Mouse (Mus musculus) induced T-regulatory cell, adult 2 months (primary cell): ENCODE results near the gene Dgat2.

Experiments used
- DNase-seq: peaks from one replicate; pipeline ENCODE4 v3.0.0-alpha.2; 2012; ENCODE audit warnings: low read depth

Dgat2 gene

DNA sequence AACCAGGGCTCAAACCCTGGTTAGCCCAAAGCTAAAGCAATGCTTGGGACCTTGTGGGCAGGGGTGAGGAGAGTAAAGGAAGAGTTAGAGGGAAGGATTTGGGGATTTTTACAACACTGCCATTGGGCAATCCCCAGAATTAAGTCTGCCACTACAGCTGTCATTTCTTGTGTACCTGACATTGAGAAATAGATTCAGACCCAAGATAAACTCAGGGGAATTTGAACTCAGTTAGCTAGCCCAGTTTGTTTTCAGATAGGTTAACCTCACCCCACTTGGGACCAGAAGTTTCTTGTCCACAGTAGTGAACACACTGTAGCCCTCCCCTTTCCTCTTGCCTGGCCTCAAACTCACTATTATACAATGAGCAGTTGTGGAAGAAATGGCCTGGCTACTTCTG, 8.9 kb upstream of the Dgat2 start:
- DNase-seq = peak; percentile 50

GRCm38 (mm10) chr7:99189885-99190284, 7.4 kb upstream of the Dgat2 start:
- DNase-seq = peak; percentile 69

GRCm38 (mm10) chr7:99188630-99189029, 6.1 kb upstream of the Dgat2 start:
- no peak for DNase-seq

- no peak for DNase-seq
Measured at GRCm38 (mm10) chr7:99187451-99187850, 4.9 kb upstream of the Dgat2 start.

- DNase-seq = no peak
Measured at GRCm38 (mm10) chr7:99185405-99185804, 2.9 kb upstream of the Dgat2 start.

- peak; percentile 40 for DNase-seq
Measured at GRCm38 (mm10) chr7:99183751-99184150, 1.2 kb upstream of the Dgat2 start.

GRCm38 (mm10) chr7:99181619-99182431, 694 bp downstream of the Dgat2 start:
- DNase-seq = peak; percentile 50

DNA sequence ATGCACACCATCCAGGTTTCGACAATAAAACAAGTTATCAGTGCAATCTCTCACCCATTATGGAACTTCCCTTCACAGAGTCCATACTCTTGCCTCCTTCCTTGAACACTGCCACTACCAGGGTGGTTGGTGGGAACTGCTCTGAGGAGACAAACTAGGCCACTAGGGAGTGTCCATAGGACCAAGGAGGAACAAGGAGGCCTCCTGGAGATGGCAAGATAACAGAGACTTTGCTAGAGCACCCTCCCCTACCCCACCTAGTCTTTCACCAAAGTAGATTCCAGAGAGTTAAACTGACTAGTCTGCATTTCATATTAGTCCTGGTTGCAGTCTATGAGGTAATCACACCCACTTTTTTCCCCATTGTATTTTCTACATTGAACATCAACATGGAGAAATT, 2.4 kb downstream of the Dgat2 start:
- no peak for DNase-seq

DNA sequence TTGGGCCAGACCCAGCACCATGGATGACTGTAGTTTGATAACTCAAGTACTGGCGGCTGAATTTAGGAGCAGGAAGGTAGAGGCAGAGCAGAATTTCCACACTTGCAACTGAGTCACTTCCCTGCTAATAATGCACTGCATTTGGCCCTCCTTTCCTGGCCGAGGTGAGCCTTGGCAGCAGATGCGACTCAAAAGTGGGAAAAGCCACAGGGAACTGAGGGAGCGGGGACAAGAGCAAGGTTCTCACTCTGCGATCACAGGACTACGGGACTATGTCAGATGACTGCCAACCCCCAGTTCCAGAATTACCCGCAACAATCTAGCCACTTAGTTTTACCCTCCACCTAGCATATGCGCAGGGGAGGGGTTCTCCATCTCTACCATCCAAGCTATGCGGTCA, 3.2 kb downstream of the Dgat2 start:
- DNase-seq = no peak

DNA sequence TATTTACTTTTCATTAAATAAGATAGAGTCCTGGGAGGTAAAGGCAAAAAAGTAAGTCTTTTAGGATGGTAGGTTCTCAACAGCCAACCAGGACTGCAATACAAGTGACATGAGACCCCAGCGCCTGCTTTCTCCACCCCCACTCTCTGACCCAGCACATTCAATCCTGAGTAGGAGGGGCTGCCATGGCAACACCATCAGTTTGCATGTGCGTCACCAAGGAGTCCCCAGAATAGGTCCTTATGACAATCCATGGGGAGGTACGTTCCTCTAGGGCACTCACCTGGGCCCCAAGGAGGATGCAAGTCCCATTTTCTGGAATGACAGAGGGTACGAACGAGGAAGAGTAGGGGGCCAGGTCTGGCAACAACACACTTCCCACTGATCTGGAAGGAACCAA, 5.1 kb downstream of the Dgat2 start:
- no peak for DNase-seq

- DNase-seq = no peak
Measured at GRCm38 (mm10) chr7:99175666-99176065, 6.9 kb downstream of the Dgat2 start.

DNA sequence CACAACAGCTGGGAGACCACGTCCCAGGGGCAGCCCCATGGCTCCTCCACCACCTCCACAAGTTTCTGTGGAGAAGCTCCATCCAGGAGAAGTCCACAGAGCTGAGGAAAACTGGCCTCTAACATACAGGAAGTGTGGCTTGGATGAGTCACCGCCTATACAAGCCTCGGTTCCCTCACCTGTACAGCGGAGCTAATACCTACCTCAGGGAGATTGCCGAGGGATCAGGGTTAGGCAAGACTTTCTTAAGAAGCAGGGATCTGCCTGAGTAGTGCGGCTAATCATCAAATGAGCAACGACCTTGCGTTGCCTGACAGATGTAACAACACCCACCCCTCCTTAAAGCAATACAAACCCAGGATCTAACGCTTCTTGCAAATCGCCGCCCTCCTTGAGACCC, 7.4 kb downstream of the Dgat2 start:
- no peak for DNase-seq

DNA sequence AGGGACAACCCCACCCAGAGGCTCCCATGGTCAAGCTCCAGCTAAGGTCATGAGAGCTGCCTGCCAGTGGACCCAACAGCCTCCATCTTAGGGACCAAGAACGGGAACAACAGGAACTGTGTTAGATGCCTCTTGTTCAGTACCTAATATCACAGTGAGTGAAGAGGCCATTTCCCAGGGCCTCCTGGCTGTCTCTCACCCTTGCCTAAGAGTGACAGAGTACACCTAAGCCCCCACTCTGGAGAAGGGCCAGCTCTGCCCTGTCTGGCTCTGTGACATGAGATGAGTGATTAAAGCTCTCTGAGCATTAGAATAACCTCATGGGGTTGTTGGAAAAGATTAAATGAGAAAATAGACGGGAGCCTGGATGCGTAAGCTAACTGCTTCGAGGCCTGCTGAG, 8.5 kb downstream of the Dgat2 start:
- no peak for DNase-seq

- no peak for DNase-seq
Measured at GRCm38 (mm10) chr7:99172898-99173297, 9.6 kb downstream of the Dgat2 start.

DNA sequence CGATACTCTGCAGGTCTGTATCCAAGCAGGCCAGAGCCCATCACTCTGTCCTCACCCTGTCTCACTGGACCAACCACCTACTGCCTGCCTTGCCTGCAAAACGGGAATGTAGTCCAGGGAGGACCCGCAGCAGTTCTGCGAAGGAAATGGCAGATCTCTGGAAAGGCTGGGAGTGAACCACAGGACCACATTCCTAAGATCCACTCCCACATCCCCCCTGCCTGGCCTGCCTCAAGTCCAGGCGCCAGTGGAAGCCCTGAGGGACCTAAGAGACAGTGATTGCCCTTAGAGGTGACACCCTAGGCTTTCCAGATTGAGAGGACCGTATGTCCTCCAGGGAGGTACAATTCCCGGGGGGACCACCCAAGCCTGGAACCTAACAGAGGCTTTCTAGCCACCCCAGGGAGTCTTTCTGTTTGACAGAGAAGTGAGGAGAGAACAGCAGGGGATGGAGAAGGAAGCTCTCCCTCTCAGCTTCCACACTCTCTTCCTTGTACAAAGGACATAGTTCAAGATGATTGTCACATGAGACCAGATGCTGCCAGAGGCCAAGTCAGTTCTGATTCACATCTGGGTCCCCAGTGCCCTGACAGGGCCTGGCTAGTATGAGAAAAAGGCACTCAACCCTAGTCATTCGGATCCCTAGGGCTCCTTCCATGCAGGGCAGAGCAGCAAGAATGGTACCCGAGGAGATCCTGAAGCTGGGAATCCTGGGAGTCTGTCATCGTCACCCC, 10.6 kb downstream of the Dgat2 start:
- DNase-seq = no peak

- no peak for DNase-seq
Measured at GRCm38 (mm10) chr7:99170519-99170918, 12.0 kb downstream of the Dgat2 start.

- DNase-seq = no peak
Measured at GRCm38 (mm10) chr7:99169717-99170403, 12.7 kb downstream of the Dgat2 start.

GRCm38 (mm10) chr7:99168756-99169155, 13.8 kb downstream of the Dgat2 start:
- DNase-seq = no peak

- DNase-seq = no peak
Measured at GRCm38 (mm10) chr7:99167939-99168338, 14.6 kb downstream of the Dgat2 start.

DNA sequence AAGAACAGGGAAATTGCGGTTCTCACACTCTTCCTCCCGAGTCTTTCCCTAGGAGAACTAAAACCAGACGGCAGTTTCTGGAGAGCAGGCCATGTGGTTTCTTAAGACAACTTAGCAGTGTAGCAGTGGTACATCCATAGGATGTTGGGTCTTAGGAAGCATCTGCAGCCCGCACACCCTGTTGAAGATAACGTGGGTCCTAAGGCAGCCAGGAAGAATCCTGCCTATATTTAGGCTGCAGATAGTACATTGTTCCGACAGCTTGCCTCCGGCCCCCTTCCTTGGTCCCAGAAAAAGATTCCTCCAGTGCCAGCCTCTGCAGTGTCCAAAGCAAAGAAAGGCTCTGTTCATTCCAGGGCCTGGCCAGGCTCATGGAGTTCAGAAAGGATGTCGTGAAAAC, 16.4 kb downstream of the Dgat2 start:
- no peak for DNase-seq

DNA sequence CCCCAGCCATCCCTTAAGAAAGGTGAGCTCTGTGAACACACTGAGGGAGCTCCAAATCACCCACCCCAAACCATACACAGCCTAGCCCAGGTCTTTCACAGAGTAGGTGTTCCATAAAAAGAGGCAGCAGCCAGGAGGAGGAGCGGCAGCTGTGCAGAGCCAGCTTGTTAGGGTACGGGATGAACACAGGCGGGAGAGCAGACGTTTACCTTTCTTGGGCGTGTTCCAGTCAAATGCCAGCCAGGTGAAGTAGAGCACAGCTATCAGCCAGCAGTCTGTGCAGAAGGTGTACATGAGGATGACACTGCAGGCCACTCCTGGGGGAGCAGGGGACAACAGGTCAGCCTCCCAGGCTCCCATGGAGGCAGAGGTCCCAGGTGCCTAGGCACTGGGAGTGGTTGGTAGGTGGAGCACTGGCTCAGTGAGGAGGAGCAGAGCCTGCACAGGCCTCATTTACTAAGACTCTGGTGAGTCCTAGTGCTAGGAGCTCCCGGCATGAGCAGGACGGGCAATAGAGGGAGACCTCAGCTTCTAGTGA, 17.6 kb downstream of the Dgat2 start:
- no peak for DNase-seq

DNA sequence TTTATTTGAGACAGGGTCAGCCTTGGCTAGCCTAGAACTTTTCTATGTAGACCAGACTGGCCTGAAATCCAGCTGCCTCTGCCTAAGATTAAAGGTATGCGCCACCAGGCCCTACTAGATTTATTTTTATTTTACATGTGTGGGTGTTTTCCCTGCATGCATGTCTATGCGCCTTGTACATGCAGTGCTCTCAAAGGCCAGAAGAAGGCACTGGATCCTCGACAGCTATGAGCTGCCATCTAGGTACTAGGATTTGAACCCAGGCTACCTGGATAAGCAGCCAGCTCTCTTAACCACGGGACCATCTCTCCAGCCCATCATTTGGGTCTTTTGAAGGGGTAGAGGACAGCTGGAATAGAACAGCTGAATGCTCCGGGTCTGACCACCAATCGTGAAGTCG, 20.1 kb downstream of the Dgat2 start:
- no peak for DNase-seq

DNA sequence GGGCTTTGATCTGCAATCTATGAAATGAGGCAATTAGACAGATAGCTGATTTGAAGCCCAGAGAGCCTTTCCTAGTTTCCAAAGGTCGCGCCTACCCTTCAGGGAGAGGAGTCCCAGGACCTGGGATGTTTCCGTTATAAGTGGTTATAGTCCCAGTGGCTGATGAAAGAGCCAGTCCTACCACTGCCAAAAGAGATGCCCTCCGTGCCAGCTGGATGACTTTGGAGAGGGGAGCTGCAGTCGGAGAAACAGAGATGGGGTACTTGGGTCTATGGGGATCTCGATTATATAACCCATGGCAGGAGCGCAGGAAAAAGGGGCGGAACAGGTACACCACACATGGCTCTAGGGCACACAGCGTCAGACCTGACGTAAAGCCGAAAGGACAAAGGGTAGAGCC, 20.6 kb downstream of the Dgat2 start:
- DNase-seq = no peak
